Mouse (Mus musculus) heart, adult 2 months (tissue): ENCODE measurements around the gene Trp53rka.

Experiments used
- CTCF ChIP-seq: fragments of 200-600 bp; IDR thresholded peaks from 2 replicates; pipeline ENCODE4 v1.8.1; 2022; ENCODE audit warnings: antibody characterized with exemption, mild to moderate bottlenecking, moderate library complexity
- EP300 ChIP-seq: fragments of 200-500 bp; IDR thresholded peaks from 2 replicates; pipeline ENCODE4 v1.6.1; 2011; ENCODE audit warnings: low read depth, low read length, control low read depth; ENCODE audit not compliant: insufficient read depth

- TF ChIP-seq CTCF (no peak), EP300 (no peak)
Measured at GRCm38 (mm10) chr2:165475412-165475811, 17.7 kb downstream of the Trp53rka start.
